Mouse (Mus musculus) hindbrain, postnatal 0 days (tissue): Measurements from ENCODE around the gene Fbxl19. TPM values are rescaled to one million over a fixed set of nuclear protein-coding genes. Genes with fewer than 3 reads are reported as not detected.

Experiments used
- ATAC-seq: fragments of 200-750 bp; cut with Nextera tagmentation; 2 replicates; pipeline ENCODE4 v1.8.0; 2017; ENCODE audit warnings: mild to moderate bottlenecking, moderate TSS enrichment, moderate library complexity
- DNase-seq: peaks from one replicate; pipeline ENCODE4 v3.0.0-alpha.2; 2015; ENCODE audit warnings: low spot score
- H3K27ac ChIP-seq: fragments of 300-500 bp; sonication (generic); 2 replicates; pipeline ENCODE4 v1.5.1; 2014; ENCODE audit warnings: mild to moderate bottlenecking
- H3K27me3 ChIP-seq: fragments of 300-500 bp; sonication (generic); 2 replicates; pipeline ENCODE4 v1.6.1; 2014; ENCODE audit warnings: low read length, mixed read lengths; ENCODE audit not compliant: insufficient read depth
- H3K36me3 ChIP-seq: fragments of 300-500 bp; sonication (generic); 2 replicates; pipeline ENCODE4 v1.6.1; 2014; ENCODE audit warnings: low read length, mixed read lengths; ENCODE audit not compliant: insufficient read depth
- H3K4me1 ChIP-seq: fragments of 300-500 bp; sonication (generic); 2 replicates; pipeline ENCODE4 v1.6.1; 2014; ENCODE audit warnings: antibody characterized with exemption, low read length, mixed read lengths; ENCODE audit not compliant: insufficient read depth
- H3K4me2 ChIP-seq: fragments of 300-500 bp; sonication (generic); 2 replicates; pipeline ENCODE4 v1.6.1; 2014; ENCODE audit warnings: low read depth, mild to moderate bottlenecking, low read length, moderate library complexity, mixed read lengths
- H3K4me3 ChIP-seq: fragments of 300-500 bp; sonication (generic); 2 replicates; pipeline ENCODE4 v1.5.1; 2014; ENCODE audit warnings: low read length
- H3K9ac ChIP-seq: fragments of 300-500 bp; sonication (generic); replicated peaks from 2 replicates; pipeline ENCODE4 v1.6.1; 2014; ENCODE audit warnings: mild to moderate bottlenecking, low read length, moderate library complexity, mixed read lengths
- H3K9me3 ChIP-seq: fragments of 300-500 bp; sonication (generic); 2 replicates; pipeline ENCODE4 v1.6.1; 2016; ENCODE audit warnings: low read length, mixed read lengths
- CTCF ChIP-seq: IDR thresholded peaks from 2 replicates; pipeline ENCODE4 v1.5.1; 2016; ENCODE audit warnings: antibody characterized with exemption, control low read depth, low read depth
- WGBS: fragments of 180-500 bp; shearing (Covaris S2); extraction: QIAGEN DNeasy Blood & Tissue Kit; methylation state at CpG from one replicate; pipeline ENCODE4 v1.1.7; 2014; 5-methylcytosine and 5-hydroxymethylcytosine counted together
- polyA plus RNA-seq: library from polyadenylated mRNA; unstranded; fragments of >200 nt; fragmentation: Nextera tagmentation; extraction: Ambion mirVana; gene quantifications from 2 replicates; pipeline ENCODE4 v1.2.1, GENCODE M21; 2015
- total RNA-seq: library from RNA; depleted of rRNA; stranded (reverse); fragments of >200 nt; gene quantifications from 2 replicates; pipeline ENCODE4 v1.2.3, GENCODE M21; 2014

The Fbxl19 gene
- total and polyA plus RNA-seq, 2 experiments from 2014 or later, result 7.0 to 192 TPM

- no peak overlapping the region for H3K4me3 ChIP-seq
- H3K4me2 ChIP-seq, result no peak overlapping the region
- no peak for DNase-seq
- ATAC-seq, result no peak
- TF ChIP-seq CTCF, result no peak
- peaks cover 6% of the 10 kb centered on the region for H3K4me1 ChIP-seq
- no peak overlapping the region for H3K9ac ChIP-seq
- peaks cover 39% of the 10 kb centered on the region; the same call in 1 of the 2 replicates for H3K36me3 ChIP-seq
- peak overlapping the region; percentile 58; the same call in 1 of the 2 replicates for H3K27ac ChIP-seq
- H3K27me3 ChIP-seq, result no peaks in the 10 kb centered on the region
- WGBS, result 93% methylated on average over 19 of the region's 19 CpGs
- no peaks in the 10 kb centered on the region for H3K9me3 ChIP-seq
Measured at GRCm38 (mm10) chr7:127767671-127768345, 23.5 kb downstream of the Fbxl19 start.

GRCm38 (mm10) chr7:127768346-127768996 is 24.1 kb downstream of the Fbxl19 start:
- 54% methylated on average over 13 of the region's 13 CpGs for WGBS
- TF ChIP-seq CTCF, result no peak
- Histone ChIP-seq H3K4me1 (peaks cover 6% of the 10 kb centered on the region), H3K9me3 (no peaks in the 10 kb centered on the region), H3K36me3 (peaks cover 35% of the 10 kb centered on the region; the same call in 1 of the 2 replicates), H3K4me3 (no peak overlapping the region), H3K27ac (peak overlapping the region; percentile 58), H3K4me2 (0 out of 2 replicates have a peak overlapping the region, but pooled peaks have one; percentile 30), H3K27me3 (no peaks in the 10 kb centered on the region), H3K9ac (no peak overlapping the region)
- DNase-seq (no peak), ATAC-seq (no peak)

GRCm38 (mm10) chr7:127768997-127769593 is 24.8 kb downstream of the Fbxl19 start:
- H3K4me1 ChIP-seq, result peaks cover 6% of the 10 kb centered on the region
- H3K4me2 ChIP-seq, result peak overlapping the region; percentile 70
- DNase-seq (peak; percentile 97), ATAC-seq (peak; percentile 94)
- WGBS, result under 1% methylated on average over 16 of the region's 16 CpGs
- H3K4me3 ChIP-seq, result peak overlapping the region; percentile 43
- no peak for TF ChIP-seq CTCF
- H3K9me3 ChIP-seq, result no peaks in the 10 kb centered on the region
- peak overlapping the region; percentile 83 for H3K27ac ChIP-seq
- no peaks in the 10 kb centered on the region for H3K27me3 ChIP-seq
- H3K9ac ChIP-seq, result peak overlapping the region; percentile 61
- peaks cover 30% of the 10 kb centered on the region; the same call in 1 of the 2 replicates for H3K36me3 ChIP-seq

GRCm38 (mm10) chr7:127769651-127770038 is 25.3 kb downstream of the Fbxl19 start, which contains the start of gene Orai3:
Orai3 (plus strand) TSS chr7:127769815.
- no peaks in the 10 kb centered on the region for H3K9me3 ChIP-seq
- H3K27ac ChIP-seq, result peak within 1 kb of the TSS; percentile 83
- under 1% methylated on average over 24 of the region's 24 CpGs for WGBS
- peak; percentile 80 for DNase-seq
- H3K4me1 ChIP-seq, result peaks cover 6% of the 10 kb centered on the region
- TF ChIP-seq CTCF, result no peak
- peak within 1 kb of the TSS; percentile 70 for H3K4me2 ChIP-seq
- peak; percentile 36 for ATAC-seq
- no peaks in the 10 kb centered on the region for H3K27me3 ChIP-seq
- H3K36me3 ChIP-seq, result peaks cover 26% of the 10 kb centered on the region; the same call in 1 of the 2 replicates
- peak within 1 kb of the TSS; percentile 61 for H3K9ac ChIP-seq
- peak within 1 kb of the TSS; percentile 43 for H3K4me3 ChIP-seq

- Histone ChIP-seq H3K36me3 (peaks cover 23% of the 10 kb centered on the region; the same call in 1 of the 2 replicates), H3K4me3 (peak overlapping the region; percentile 43), H3K4me2 (peak overlapping the region; percentile 70), H3K4me1 (peaks cover 6% of the 10 kb centered on the region), H3K27me3 (no peaks in the 10 kb centered on the region), H3K9ac (peak overlapping the region; percentile 61), H3K9me3 (no peaks in the 10 kb centered on the region), H3K27ac (peak overlapping the region; percentile 83)
- ATAC-seq, result peak; percentile 10; the same call in 1 of the 2 replicates
- peak; percentile 39 for DNase-seq
- WGBS, result 6% methylated on average over 27 of the region's 27 CpGs
- TF ChIP-seq CTCF, result no peak
Measured at GRCm38 (mm10) chr7:127770039-127770905, 25.9 kb downstream of the Fbxl19 start.

GRCm38 (mm10) chr7:127771262-127771661 is 26.9 kb downstream of the Fbxl19 start:
- H3K4me2 ChIP-seq, result no peak overlapping the region

More at GRCm38 (mm10) chr7:127771262-127771661, 26.9 kb downstream of the Fbxl19 start:
- WGBS, result 69% methylated on average over 5 of the region's 5 CpGs
- Histone ChIP-seq H3K4me1 (peaks cover 6% of the 10 kb centered on the region), H3K27me3 (no peaks in the 10 kb centered on the region), H3K4me3 (no peak overlapping the region), H3K27ac (no peak overlapping the region), H3K9me3 (no peaks in the 10 kb centered on the region), H3K36me3 (peaks cover 13% of the 10 kb centered on the region; the same call in 1 of the 2 replicates), H3K9ac (no peak overlapping the region)
- DNase-seq (no peak), ATAC-seq (no peak)
- no peak for TF ChIP-seq CTCF
